In genomic region chr1:38836477-38836872, GRCm38 (mm10) we compare ENCODE assay signal across 8 mouse cellular contexts. TPM values are rescaled to one million over a fixed set of nuclear protein-coding genes. Genes with fewer than 3 reads are reported as not detected.
DNase-seq lines count a peak whose midpoint lies in the region; ATAC-seq and TF ChIP-seq lines count a peak whose summit lies in the region.

Gene Lonrf2, minus strand, starts transcription at chr1:38836711.

- no peak for TF ChIP-seq CTCF in bone marrow macrophage, adult 2 months (IDR thresholded peaks at IDR 0.05; ENCODE audit: low read depth, low read length)

- peak within 1 kb of the TSS; percentile 67 for H3K9ac ChIP-seq in intestine, embryonic 14.5 days (ENCODE audit: low read length)
- H3K9ac ChIP-seq in liver, embryonic 12.5 days, result peak within 1 kb of the TSS; percentile 46; the same call in 1 of the 2 replicates

- peak; percentile 48 for ATAC-seq in intestine, embryonic 14.5 days (replicated peaks; ENCODE audit: low FRiP score, low TSS enrichment, low read depth)
- ATAC-seq in liver, embryonic 12.5 days, result no peak

- WGBS in forebrain, embryonic 10.5 days, result under 1% methylated on average over 47 of the region's 47 CpGs
- under 1% methylated on average over 47 of the region's 47 CpGs for WGBS in intestine, embryonic 14.5 days
- WGBS in liver, embryonic 12.5 days (ENCODE audit: insufficient replicate concordance), result 3% methylated on average over 47 of the region's 47 CpGs

- no peak for TF ChIP-seq POLR2A in bone marrow macrophage, adult 2 months (IDR thresholded peaks at IDR 0.05; ENCODE audit: borderline replicate concordance, low read depth, low read length)

- no peaks in the 10 kb centered on the region for H3K4me1 ChIP-seq in bone marrow macrophage, adult 2 months (ENCODE audit: control insufficient read depth, insufficient read depth, low read length)
- peaks cover 20% of the 10 kb centered on the region for H3K4me1 ChIP-seq in forebrain, embryonic 10.5 days
- H3K4me1 ChIP-seq in intestine, embryonic 14.5 days (replicated peaks; ENCODE audit: control insufficient read depth, insufficient read depth, low read length), result peaks cover 7% of the 10 kb centered on the region; the same call in 1 of the 2 replicates
- no peaks in the 10 kb centered on the region for H3K4me1 ChIP-seq in liver, embryonic 12.5 days

- peak; percentile 15 for DNase-seq in adrenal gland, postnatal 25 days
- DNase-seq in adrenal gland, adult (ENCODE audit: inconsistent age in 2 of 2, low spot score in 1 of 2), result no peak
- peak; percentile 45 for DNase-seq in forebrain, embryonic 10.5 days (ENCODE audit: extremely low spot score, low spot score)
- DNase-seq in intestine, embryonic 14.5 days (ENCODE audit: low spot score), result no peak
- DNase-seq in right cerebral cortex, postnatal 25 days, result peak; percentile 82
- DNase-seq in gastrocnemius, adult 8-10 months (ENCODE audit: low spot score in 2 of 2), result no peak

- H3K4me2 ChIP-seq in intestine, embryonic 14.5 days (ENCODE audit: low read length), result peak within 1 kb of the TSS; percentile 99
- peak within 1 kb of the TSS; percentile 69 for H3K4me2 ChIP-seq in liver, embryonic 12.5 days

- H3K9me3 ChIP-seq in forebrain, embryonic 10.5 days, result no peaks in the 10 kb centered on the region; the same call in 1 of the 2 replicates
- H3K9me3 ChIP-seq in intestine, embryonic 14.5 days (ENCODE audit: control insufficient read depth, low read length), result no peaks in the 10 kb centered on the region
- no peaks in the 10 kb centered on the region for H3K9me3 ChIP-seq in liver, embryonic 12.5 days (replicated peaks)

- peaks cover 51% of the 10 kb centered on the region for H3K27me3 ChIP-seq in forebrain, embryonic 10.5 days (ENCODE audit: poor library complexity, severe bottlenecking)
- peaks cover 24% of the 10 kb centered on the region; the same call in 1 of the 2 replicates for H3K27me3 ChIP-seq in intestine, embryonic 14.5 days (replicated peaks; ENCODE audit: control insufficient read depth, insufficient read depth, low read length)
- H3K27me3 ChIP-seq in liver, embryonic 12.5 days (replicated peaks), result peaks cover 49% of the 10 kb centered on the region

- peaks cover 15% of the 10 kb centered on the region for H3K36me3 ChIP-seq in forebrain, embryonic 10.5 days (replicated peaks)
- H3K36me3 ChIP-seq in intestine, embryonic 14.5 days (ENCODE audit: control insufficient read depth, insufficient read depth, low read length), result no peaks in the 10 kb centered on the region
- H3K36me3 ChIP-seq in liver, embryonic 12.5 days, result no peaks in the 10 kb centered on the region

- H3K27ac ChIP-seq in bone marrow macrophage, adult 2 months (ENCODE audit: insufficient read depth, low read depth, low read length), result no peak within 1 kb of the TSS
- peak within 1 kb of the TSS; percentile 90 for H3K27ac ChIP-seq in forebrain, embryonic 10.5 days
- 0 out of 2 replicates have a peak within 1 kb of the TSS, but pooled peaks have one; percentile 11 for H3K27ac ChIP-seq in intestine, embryonic 14.5 days (ENCODE audit: low read depth)
- H3K27ac ChIP-seq in liver, embryonic 12.5 days, result no peak within 1 kb of the TSS

- peak within 1 kb of the TSS; percentile 24; the same call in 1 of the 2 replicates for H3K4me3 ChIP-seq in bone marrow macrophage, adult 2 months (ENCODE audit: insufficient read depth, low read length)
- peak within 1 kb of the TSS; percentile 79 for H3K4me3 ChIP-seq in forebrain, embryonic 10.5 days
- peak within 1 kb of the TSS; percentile 60 for H3K4me3 ChIP-seq in intestine, embryonic 14.5 days (ENCODE audit: low read depth, low read length)
- peak within 1 kb of the TSS; percentile 49 for H3K4me3 ChIP-seq in liver, embryonic 12.5 days

RNA-seq across cellular contexts. Expression of gene Lonrf2, which starts in this region (rescaled TPM):
- 5.7 and 7.8 TPM in 2 replicates for total RNA-seq in adrenal gland, postnatal 25 days (2021)
- polyA plus RNA-seq in bone marrow macrophage, adult 2 months (2012; ENCODE audit: insufficient read depth, insufficient read length, missing spikeins), result not detected in 2 replicates
- 1.9 and 2.1 TPM in 2 replicates for polyA plus RNA-seq in forebrain, embryonic 10.5 days (2016; fragmentation: Nextera tagmentation; extraction: Ambion mirVana)
- 2.2 and 2.5 TPM in 2 replicates for polyA plus RNA-seq in intestine, embryonic 14.5 days (2014; fragmentation: Nextera tagmentation; extraction: Ambion mirVana)
- polyA plus RNA-seq in liver, embryonic 12.5 days (2016; fragmentation: Nextera tagmentation; extraction: Ambion mirVana), result 0.15 and 0.31 TPM in 2 replicates
- total RNA-seq in gastrocnemius, adult 8-10 months (2022), result under 1 TPM; 0.31 to 0.51 (median 0.32) TPM

Comparison
In these comparisons a context has a peak if more than half of its experiments do, and no peak if none do; other contexts are left out.
1. DNase-seq: peak in adrenal gland, postnatal 25 days (single experiment), forebrain, embryonic 10.5 days (single experiment) and right cerebral cortex, postnatal 25 days (single experiment); none in adrenal gland, adult (0 of 2), intestine, embryonic 14.5 days (single experiment) and gastrocnemius, adult 8-10 months (0 of 2).
2. H3K27ac ChIP-seq: peak in forebrain, embryonic 10.5 days (single experiment) and intestine, embryonic 14.5 days (single experiment); none in bone marrow macrophage, adult 2 months (single experiment) and liver, embryonic 12.5 days (single experiment).
3. H3K4me3 ChIP-seq: peak in every context shown above with its lines; median percentile 79 in forebrain, embryonic 10.5 days; 60 in intestine, embryonic 14.5 days; 49 in liver, embryonic 12.5 days; 24 in bone marrow macrophage, adult 2 months.